Mouse (Mus musculus) CH12F3 (cell line): ENCODE measurements around the gene Olfr564.

ENCODE experiments used
- in situ Hi-C: fragments of 300-500 bp; cut with MboI; formaldehyde crosslinking; loops from 2 replicates; pipeline ENCODE4 v1.14.3; 2020; ENCODE audit warnings: low sequenced_read_pairs

Olfr564 gene

GRCm38 (mm10) chr7:102803180-102803579 lies at the start of gene Olfr564:
Gene Olfr564 (plus strand): TSS chr7:102803480.
- in situ Hi-C loops: no loop called here

- in situ Hi-C loops: no loop called here
Measured at GRCm38 (mm10) chr7:102759266-102759665, 44.0 kb upstream of the Olfr564 start, which contains the start of the genes Olfr560 and Olfr78. Gene Olfr560 (minus strand): TSS chr7:102759366. Gene Olfr78 (minus strand): TSS chr7:102759471.

- in situ Hi-C loops: no loop called here
Measured at GRCm38 (mm10) chr7:102770921-102771320, 32.4 kb upstream of the Olfr564 start, which contains the start of gene Olfr561. Gene Olfr561 (plus strand): TSS chr7:102771221.
